Mouse (Mus musculus): Measurements from ENCODE around the gene Fance.
"Not testable (repeated sequence)": the region's sequence is repeated elsewhere in the genome, so short reads cannot be mapped to it uniquely, and the experiment has no call there.

Gene Fance

GRCm38 (mm10) chr17:28323786-28324185, 10.5 kb downstream of the Fance start:
- in situ Hi-C loops (cut with MboI, MseI) = no loop called here

GRCm38 (mm10) chr17:28324416-28324815, 11.1 kb downstream of the Fance start:
- in situ Hi-C loops (cut with MboI, MseI) = not testable (repeated sequence)

GRCm38 (mm10) chr17:28325751-28326150, 12.4 kb downstream of the Fance start:
- in situ Hi-C loops (cut with MboI, MseI) = no loop called here

- in situ Hi-C loops (cut with MboI, MseI) = no loop called here
These were observed 13.6 kb downstream of the Fance start for GRCm38 (mm10) chr17:28326951-28327350.

GRCm38 (mm10) chr17:28327673-28328325, 14.5 kb downstream of the Fance start:
- in situ Hi-C loops (cut with MboI, MseI) = no loop called here

- in situ Hi-C loops (cut with MboI, MseI) = no loop called here
These were observed 15.1 kb downstream of the Fance start, which contains the start of gene Rpl10a for GRCm38 (mm10) chr17:28328366-28328928. Gene Rpl10a (plus strand): TSS chr17:28328471.

- in situ Hi-C loops (cut with MboI, MseI) = no loop called here
These were observed 15.6 kb downstream of the Fance start for GRCm38 (mm10) chr17:28328946-28329345.

- in situ Hi-C loops (cut with MboI, MseI) = no loop called here
These were observed 16.3 kb downstream of the Fance start for GRCm38 (mm10) chr17:28329503-28330231.

GRCm38 (mm10) chr17:28330232-28330546, 16.9 kb downstream of the Fance start:
- in situ Hi-C loops (cut with MboI, MseI) = no loop called here

- in situ Hi-C loops (cut with MboI, MseI) = not testable (repeated sequence)
These were observed 17.3 kb downstream of the Fance start for GRCm38 (mm10) chr17:28330590-28330989.

- in situ Hi-C loops (cut with MboI, MseI) = no loop called here
These were observed 18.2 kb downstream of the Fance start for GRCm38 (mm10) chr17:28331241-28332112.

- in situ Hi-C loops (cut with MboI, MseI) = no loop called here
These were observed 19.0 kb downstream of the Fance start for GRCm38 (mm10) chr17:28332113-28332914.

- in situ Hi-C loops (cut with MboI, MseI) = no loop called here
These were observed 19.7 kb downstream of the Fance start for GRCm38 (mm10) chr17:28332915-28333546.

GRCm38 (mm10) chr17:28335267-28335666, 21.9 kb downstream of the Fance start:
- in situ Hi-C loops (cut with MboI, MseI) = no loop called here

GRCm38 (mm10) chr17:28337547-28337946, 24.2 kb downstream of the Fance start:
- in situ Hi-C loops (cut with MboI, MseI) = no loop called here

GRCm38 (mm10) chr17:28340578-28340977, 27.3 kb downstream of the Fance start:
- in situ Hi-C loops (cut with MboI, MseI) = no loop called here

- in situ Hi-C loops (cut with MboI, MseI) = no loop called here
These were observed 27.8 kb downstream of the Fance start for GRCm38 (mm10) chr17:28341091-28341490.

GRCm38 (mm10) chr17:28344050-28344607, 30.8 kb downstream of the Fance start:
- in situ Hi-C loops (cut with MboI, MseI) = no loop called here

- in situ Hi-C loops (cut with MboI, MseI) = no loop called here
These were observed 31.4 kb downstream of the Fance start for GRCm38 (mm10) chr17:28344670-28345069.

- in situ Hi-C loops (cut with MboI, MseI) = no loop called here
These were observed 32.0 kb downstream of the Fance start for GRCm38 (mm10) chr17:28345271-28345721.
